Mouse (Mus musculus) cerebellum, postnatal 10 days (tissue): Measurements from ENCODE around the gene Isyna1.

ENCODE experiments used
- DNase-seq, 2 experiments: peaks; one replicate each; pipeline ENCODE4 v3.0.0; 2021; ENCODE audit warnings: mixed read lengths in 2 of 2

Gene Isyna1

DNA sequence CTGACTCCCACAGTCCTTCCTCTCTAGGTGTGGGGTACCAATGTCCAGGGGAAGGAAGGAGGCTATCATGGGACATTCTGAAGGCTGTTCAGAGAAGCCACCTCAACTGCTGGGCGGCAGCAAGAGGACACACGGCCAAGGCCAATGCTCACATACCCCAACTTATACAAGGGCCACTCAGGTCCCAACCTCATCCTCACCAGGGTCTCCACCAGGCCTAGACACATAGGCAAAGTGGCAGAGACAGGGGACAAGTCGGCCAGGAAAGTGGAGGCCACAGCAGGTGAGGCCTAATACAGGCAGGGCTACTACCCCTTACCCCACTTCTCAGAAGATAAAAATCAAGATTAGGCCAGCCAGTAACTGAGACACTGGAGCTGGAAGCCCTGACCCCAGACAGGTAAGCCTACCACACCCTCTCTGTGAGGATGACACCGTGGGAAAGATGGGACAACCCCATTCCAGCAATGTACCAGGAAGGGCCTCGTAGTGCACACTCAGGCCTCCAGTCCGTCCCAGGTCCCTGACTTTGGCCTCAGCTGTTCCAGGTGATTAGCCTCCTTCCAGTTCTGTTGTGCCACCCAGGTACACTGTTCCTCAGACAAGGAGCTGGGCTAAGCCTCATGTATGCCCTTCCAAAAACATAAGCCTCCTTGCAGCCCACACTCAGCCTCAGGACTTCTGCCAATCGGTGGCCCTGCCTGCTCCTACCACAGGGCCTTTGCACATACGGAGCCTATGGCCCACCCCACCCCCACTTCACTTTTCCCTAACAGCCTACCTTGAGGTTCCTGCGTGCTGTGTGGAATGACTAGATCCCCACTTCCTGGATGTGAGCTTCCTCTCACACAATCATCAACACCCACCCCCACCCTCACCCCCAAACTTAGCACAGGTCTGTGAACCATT lies 12.0 kb downstream of the Isyna1 start:
- peak; percentile 20 to 29 for DNase-seq

DNA sequence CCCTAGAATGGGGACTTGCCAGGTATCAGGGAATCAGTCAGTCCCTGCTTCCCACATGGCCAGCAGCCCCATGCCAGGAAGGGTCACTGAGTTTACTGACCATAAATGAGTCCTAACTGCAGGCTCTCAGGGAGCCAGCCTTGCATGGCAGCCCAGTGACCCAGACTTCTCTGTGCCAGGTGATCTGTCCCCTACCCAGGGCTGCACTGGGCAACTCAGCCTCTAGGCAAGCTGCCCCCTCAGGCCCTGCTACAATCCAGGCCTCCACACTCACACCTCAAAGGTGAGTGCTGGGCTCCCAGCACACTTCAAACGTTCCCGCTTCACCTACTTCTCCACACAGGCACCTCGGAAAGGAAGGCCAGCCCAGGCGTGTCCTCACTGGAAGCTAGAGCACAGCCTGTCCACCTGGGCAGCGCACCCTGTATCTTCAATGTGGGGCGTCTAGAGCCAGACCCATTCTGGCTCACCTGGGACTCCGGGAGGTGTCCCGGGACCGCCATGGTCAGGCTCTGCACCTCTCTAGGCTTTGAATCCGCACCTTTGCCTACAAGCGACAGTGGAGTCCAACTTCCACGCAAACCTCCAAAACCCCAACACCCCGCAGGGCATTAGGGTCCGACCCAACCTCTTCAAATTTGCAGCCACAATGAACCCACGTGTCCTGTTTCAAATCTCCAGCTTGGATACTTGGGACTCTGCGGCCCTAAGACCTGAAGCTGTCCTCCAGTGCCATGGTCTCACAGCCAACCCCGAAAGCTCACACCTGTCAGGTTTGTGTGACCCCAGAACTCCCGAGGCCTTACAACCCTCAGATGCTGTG lies 12.8 kb downstream of the Isyna1 start:
- DNase-seq, result peak; percentile 16 to 18

DNA sequence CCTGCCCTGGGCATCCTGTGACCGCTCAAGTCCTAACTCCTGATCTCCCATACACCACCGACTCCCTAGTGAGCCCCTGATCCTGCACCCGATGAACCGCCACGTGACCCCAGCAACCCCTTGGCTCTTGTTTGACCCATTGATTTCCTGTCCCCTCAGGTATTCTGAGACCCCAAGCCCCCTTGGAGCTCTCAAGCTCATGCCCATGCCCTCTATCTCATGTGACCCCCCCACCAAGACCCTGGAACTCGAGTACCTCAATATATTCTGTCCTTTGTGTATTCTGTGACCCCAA lies 13.4 kb downstream of the Isyna1 start:
- peak in 1 of 2 experiments; percentile 30 for DNase-seq

DNA sequence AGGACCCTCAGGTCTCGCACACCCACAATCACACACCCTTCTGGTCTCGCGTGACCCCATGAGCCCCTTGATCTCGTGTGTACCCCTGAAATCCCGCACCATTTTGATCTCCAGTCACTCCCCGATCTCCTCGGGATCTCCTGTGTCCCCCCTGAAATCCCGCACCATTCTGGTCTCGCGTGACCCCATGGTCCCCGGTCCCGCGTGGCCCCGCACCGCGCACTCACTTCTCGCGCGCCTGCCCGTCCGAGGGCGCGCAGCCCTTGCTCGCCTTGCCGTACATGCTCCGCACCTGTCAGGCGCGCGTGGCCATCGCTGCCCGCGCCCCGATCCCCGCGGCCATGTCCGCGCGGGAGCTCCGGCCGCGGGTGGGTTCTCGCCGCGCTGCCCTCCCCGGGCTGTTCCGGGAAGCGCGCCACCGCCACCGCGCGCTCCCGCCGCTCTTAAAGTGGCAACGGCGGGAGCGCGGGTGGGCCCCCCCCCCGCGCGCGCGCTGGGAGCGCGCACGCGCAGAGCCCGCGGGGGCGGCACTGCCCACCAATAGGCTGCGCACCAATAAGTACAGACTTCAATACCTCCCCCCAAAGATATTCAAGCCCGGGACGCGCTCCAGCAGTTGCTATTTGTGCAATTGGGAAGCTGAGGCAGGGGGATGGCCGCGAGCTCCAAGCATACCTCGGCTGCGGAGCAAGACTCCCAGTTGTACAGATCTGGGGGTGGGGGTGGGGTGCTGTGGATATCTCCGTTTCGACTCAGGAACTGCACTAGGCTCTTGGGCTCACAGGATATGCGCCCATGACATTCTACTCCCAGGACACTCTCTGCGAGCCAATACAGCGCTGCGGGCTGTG lies 13.9 kb downstream of the Isyna1 start:
- peak; percentile 77 to 83 for DNase-seq

DNA sequence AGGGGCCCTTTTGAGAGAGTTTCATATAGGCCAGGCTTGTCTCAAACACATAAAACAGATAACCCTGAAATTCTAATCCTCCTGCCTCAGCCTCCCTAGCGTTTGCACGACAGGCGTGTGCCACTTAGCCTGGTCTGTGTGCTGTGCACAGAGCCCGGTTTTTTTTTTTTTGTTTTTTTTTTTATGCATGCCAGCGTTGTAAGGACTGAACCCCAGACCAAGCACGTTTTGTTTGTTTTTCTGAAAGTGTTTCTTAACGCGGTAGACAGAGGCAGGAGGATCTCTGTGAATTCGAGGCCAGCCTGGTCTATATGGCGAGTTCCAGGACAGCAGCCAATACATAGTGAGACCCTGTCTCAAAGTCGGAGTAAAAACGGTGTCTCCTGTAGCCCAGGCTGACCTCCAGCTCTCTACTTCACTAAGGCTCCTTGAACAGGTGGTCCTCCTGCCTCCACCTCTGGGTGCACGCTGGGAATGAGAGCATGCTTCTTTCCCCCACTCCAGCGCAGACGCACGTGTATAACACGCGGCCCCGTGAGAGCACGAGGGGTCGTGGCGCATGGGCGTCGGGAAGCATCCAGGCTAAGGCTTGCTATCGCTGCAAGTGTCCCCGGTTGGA lies 14.7 kb downstream of the Isyna1 start, which contains the start of gene Ssbp4:
Gene Ssbp4, minus strand, starts transcription at position 124 of the 619 bp plus-strand sequence.
- DNase-seq, result no peak

DNA sequence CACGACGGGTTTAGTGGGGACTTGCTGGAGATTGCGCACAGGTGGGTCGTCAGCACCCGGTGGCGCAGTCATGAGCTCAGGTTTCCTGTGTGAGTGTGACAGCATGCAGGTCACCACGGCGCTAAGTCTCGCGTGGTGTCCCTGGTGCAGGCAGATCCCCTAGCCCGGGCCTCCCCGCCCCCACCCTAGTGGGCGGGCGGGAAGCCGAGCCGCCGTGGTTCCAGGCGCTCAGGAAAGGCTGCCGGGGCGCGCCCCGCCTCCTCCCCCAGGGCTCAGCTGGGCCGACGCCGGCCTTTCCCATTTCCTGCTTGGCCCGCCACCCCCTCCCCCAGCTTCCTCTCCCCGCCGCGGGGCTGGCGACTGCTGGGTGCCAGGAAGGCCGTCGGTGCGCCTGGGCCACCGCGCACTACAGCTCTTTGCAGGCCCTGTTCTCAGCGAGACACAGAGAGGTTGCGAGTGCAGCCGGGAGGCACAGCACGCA lies 15.2 kb downstream of the Isyna1 start:
- DNase-seq, result peak; percentile 67 to 73

DNA sequence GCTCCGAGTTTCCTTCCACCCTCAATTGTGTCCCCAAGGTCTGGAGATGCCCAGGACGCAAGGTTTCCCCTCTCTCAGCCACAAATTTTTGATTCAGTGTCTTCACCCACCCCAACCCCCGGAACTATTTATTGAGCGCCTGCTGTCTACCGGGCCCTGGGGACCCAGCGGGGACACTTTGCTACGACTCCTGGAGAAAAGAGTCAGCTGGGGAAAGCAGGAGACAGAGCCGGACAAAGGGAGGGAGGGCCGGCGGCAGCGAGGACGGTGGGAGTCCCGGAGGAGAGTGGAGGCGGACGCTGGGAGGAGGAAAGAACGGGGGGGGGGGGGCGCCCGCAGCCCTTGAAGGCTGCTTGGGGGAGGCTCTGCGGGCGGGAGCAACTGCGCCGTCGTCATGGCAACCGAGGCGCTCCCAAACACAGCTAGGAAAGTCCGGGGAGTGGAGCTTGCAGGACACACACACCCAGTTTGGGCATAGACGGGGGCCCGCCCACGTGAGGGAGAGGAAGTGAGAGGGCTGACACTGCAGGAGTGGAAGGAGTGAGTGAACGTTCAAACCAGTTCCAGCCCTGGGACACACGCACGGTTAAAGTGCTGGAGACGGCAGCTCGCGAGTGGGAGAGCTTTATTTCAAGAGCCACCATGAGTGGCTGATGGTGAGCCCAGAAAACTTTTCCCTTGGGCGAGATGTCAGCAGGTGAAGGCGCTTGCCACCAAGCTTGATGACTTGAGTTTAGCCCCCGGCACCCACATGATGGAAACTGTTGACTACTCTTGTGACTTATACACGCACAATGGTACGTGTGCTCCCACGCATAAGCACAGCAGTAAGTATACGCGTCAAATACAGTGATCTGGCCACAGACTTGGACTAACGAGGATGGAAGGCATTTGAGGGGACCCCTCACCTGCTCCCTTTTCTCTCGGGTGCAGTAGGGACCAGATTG lies 15.9 kb downstream of the Isyna1 start:
- peak; percentile 60 to 67 for DNase-seq

DNA sequence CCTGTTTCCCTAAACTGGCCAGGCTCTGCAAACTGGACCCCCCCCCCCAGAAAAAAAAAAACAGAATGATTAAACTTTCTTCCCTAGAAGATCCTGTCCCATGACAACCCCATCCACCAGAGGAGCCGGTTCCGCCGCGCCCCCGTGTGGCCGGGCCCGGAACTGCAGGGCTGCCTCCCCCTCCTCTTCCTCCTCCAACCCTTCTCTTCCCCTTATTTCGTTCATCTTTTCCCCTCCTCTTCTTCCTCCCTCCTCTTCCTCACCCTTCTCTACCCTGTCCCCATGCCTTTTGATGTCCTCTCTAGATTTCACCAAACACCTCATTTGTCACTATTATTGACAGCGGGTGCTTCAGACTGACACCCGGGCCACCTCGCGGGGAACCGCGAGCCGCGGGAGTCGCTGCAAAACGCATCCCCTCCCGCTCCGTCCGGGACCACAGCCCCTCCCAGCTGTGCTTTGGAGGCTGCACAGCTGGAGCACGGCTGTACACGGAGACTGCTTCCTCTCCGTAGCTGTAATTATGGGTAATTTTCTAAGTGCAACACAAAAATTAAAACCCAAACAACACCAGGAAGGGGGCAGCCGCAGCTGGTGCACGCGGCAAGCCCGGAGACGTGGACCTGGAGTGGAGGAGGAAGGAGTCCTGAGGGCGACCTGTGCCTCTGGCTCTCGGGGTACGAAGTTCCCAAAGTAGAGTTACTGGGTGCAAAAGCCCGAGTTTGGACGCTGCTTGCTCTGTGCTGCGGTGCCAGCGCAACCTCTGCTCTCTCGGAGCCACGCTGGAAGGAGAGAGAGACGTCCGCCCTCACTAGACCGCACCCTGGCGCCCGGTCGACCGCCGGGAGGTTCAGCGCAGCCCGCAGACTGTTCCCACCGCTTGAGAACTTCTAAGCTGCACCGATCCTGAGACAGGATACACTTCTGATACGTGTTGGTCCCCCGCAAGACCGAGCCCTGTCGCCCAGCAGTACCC lies 16.9 kb downstream of the Isyna1 start:
- DNase-seq, result peak; percentile 90 to 94

DNA sequence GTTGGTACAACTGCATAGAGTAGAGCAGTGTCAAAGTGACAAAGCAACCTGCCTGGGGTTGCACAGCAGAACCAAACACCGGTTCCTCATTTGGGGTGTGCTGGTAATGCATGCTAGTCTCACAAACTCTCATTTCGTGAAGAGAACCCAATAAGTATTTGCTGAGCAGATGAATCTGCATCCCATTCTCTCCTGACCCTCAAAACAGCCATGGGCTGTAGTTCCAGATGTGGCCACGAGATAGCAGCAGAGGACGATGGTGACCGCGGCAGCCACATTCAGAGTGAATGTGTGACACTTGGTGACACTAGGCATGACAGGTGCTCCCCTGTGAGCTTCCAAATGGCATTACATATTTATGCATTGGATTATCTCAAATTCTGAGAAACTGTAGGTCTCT lies 17.7 kb downstream of the Isyna1 start:
- DNase-seq, result peak; percentile 93 to 94

DNA sequence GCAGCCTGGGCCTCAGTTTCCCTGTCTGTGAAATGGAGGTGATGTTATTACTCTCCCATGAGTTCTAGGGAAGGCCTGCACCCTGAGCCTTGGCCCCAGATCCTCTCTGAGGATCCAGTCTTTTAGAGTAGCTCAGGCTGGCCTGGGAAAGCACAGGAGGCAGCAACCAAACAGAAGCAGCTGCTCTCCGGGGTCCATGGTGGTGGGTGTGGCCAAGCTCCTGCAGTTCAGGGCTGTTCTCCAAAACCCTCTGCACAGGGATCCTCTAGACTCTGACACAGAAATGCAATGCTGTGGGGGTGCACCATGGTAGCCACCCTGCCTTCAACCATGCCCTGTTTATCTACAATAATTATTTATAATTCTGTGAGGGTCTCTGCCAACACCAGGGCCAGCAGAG lies 19.6 kb downstream of the Isyna1 start:
- peak in 1 of 2 experiments; percentile 10 for DNase-seq

DNA sequence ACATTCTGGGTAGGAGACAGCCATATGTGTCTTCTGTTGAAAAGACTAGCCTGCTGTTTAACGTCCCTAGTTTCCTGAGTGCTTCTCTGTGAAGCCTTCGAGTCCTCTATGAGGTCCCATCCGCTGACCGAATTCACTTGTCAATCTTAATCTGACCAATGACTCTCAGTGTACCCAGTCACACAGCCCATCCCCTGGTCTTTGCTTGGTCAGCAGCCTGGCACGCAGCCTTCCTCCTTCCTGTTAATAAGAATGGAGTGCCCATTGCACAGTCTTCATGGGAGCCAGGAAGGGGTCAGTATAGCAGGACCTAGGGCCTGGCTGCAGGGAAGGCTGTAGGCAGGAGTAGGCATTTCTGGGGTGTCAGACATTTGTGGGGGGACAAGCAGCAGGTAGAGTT lies 20.3 kb downstream of the Isyna1 start:
- peak in 1 of 2 experiments; percentile 9 for DNase-seq

DNA sequence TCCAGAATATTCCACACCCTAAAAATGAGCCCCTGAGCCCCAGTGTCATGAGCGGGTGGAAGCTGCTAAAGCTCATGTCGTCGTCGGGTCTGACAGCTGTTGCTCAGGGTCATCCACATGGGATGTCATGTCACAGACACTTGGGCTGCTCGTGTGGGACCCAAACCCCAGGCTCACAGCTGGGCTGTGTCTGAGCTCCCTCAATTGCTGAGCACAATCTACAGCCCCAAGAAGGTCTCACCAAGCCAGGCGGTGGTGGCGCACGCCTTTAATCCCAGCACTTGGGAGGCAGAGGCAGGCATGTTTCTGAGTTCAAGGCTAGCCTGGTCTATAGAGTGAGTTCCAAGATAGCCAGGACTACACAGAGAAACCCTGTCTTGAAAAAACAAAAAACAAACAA lies 21.1 kb downstream of the Isyna1 start:
- no peak for DNase-seq

DNA sequence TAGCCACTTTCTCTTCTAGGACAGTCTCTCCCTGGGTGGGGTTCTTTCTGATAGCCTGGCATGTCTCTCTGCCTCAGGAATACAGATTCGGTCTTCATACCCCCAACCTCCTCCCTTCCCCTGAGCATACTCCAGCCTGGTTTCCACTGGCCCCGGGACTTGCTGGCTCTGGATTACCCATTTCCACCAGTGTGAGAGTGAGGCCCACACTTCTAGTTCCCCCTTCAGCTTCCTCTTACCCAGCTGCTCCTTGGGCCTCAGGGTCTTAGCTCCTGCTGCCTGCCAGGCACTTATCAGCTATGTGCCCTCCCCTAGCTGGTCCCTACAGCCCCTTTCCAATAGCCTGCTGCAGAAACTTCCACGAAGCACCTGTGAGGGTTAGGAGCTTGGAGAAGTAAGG lies 21.7 kb downstream of the Isyna1 start, which contains the start of gene Lrrc25:
Gene Lrrc25, plus strand, starts transcription at position 262 of the 400 bp plus-strand sequence.
- no peak for DNase-seq

DNA sequence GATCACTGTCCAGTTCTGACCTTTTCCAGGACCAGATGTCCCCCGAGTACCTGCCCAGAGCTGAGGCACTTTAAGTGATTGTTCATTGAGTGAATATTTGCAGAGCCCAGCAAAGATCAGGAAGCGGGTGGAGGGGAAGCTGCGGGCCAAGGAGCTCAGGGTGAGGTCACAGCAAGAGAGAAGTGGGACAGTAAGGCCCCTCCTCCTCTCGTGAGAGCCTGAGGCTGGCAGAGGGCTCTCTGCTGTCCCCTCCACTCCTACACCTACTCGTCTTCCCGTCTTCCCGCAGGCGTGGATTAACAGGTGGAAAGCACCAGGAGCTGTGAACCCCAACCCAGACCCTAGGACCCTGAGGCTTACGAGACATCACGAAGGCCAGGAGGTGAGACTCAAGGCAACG lies 22.5 kb downstream of the Isyna1 start:
- DNase-seq, result peak in 1 of 2 experiments; percentile 3

DNA sequence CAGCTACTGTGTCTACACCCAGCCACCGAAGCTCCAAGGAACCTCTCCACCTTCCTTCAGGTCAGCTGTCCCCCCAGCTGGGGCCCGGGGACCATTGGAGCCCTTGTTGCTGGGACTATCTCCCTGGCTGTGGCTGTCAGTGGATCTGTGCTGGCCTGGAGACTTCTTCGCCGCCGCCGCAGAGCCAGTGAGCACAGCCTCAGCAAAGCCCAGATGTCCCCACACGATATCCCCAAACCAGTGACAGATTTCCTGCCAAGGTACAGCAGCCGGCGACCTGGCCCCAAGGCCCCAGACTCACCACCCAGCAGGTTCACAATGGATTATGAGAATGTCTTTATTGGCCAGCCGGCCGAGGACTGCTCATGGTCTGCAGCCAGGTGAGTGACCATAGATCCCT lies 23.8 kb downstream of the Isyna1 start:
- peak in 1 of 2 experiments; percentile 5 for DNase-seq

DNA sequence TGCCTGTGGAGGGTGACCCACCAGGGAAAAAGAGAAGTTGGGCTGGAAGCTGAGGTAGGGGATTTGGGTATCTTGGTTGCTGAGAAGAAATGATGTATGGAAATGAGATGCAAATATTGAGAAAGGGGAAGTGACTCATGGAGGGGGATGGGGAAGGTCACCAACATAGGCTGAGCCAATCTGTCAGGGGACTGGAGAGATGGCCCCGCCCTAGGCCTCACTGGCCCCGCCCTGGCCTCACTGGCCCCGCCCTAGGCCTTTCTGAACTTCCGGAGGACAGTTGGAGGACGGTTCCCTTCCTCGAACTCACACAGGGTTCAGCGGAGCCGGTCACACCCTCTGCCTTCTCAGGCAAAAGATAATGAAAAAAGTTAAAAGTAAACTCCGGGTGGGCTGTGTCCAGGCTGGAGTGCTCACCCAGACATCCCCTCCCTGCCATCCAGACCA lies 24.7 kb downstream of the Isyna1 start:
- DNase-seq, result peak in 1 of 2 experiments; percentile 22

DNA sequence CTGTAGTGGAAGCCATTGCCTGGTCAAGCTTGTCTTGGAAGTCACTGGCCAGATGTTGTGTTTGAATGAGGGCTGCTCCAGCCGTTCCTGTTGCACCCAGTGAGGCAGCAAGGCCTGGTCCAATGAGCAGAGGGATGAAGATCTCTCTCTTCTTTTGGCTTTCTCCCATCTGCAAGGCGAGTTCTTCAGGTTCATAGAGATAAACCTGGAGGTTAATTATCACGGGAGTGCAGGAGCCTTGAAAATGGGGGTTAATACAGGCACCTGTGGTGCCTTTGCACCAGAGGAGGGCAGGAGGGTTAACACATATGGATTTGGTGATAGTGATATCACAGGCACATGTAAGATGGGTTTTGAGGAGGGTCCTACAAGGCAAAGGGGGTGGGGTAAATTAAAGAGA lies 28.0 kb downstream of the Isyna1 start:
- DNase-seq, result no peak

DNA sequence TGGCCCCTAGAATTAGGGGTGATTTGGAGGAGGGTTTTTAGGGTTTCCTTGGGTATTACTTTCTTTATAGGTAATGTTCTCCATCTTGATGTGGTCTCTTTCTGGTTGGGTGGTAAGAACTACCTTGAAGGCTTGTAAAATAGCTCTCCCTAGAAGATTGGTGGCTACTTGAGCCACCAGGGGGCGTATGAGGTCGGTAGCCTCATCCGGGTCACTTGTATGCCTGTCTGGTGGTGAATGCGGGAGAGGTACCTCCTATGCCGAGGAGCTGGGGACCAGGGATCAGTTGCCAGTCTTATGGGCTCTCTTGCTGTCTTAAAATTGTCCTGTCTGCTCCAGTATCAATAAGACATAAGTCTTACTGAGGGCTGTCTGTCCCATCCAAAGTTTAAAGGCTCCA lies 30.9 kb downstream of the Isyna1 start:
- peak; percentile 60 to 70 for DNase-seq

DNA sequence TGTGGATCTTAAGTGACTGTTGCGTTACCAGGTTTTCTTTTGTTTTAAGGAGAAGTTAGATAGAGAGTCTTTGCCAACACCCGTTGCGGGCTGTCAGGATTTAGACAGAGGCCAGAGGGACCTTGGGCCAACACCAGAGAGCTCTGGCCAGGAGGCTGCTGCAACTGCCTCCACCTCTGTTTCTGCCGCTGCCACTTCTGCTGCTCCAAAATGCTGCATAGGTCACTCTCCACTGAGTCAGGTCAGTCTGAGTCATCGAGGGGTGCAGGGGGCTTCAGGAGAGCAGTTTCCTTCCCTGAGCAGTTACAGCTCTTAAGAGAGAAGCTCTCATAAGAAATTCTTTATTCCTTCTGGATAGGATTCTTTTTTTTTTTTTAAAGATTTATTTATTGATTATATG lies 32.9 kb downstream of the Isyna1 start:
- no peak for DNase-seq
